Mouse (Mus musculus) E14TG2a.4 (cell line): ENCODE measurements around the gene Rab19.

Experiments used
- CTCF ChIP-seq: conservative IDR thresholded peaks from 2 replicates; pipeline ENCODE4 v1.5.1; 2014; ENCODE audit warnings: low read length
- POU5F1 ChIP-seq: IDR thresholded peaks from 2 replicates; pipeline ENCODE4 v1.6.1; 2014; ENCODE audit warnings: low read length, borderline replicate concordance

DNA sequence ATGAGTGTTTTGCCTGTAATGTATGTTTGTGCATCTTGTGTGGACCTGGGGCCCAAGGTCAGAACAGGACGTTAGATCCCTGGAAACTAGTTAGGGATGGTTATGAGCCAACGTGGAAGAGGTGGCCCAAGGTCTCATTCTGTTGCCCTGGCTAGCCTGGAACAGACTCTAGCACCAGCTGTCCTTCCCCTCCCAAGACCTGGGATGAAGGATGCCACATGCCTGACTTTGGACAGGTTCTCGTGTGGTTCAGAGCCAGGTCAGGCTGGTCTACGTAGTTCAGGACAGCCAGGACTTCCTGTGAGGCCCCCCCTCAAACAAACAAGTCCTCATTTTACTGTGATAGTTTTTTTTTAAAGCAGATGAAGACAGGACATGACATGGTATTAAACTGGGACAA is 14.9 kb downstream of the Rab19 start:
- TF ChIP-seq CTCF (no peak), POU5F1 (no peak)
